ENCODE assay signal across 14 mouse cellular contexts in genomic region chr16:38434295-38434795, GRCm38 (mm10). TPM values are rescaled to one million over a fixed set of nuclear protein-coding genes. Genes with fewer than 3 reads are reported as not detected.
"Had no signal": no experiment of that assay in that cellular context is flagged by ENCODE, and none has a peak within 500 bp of the region (broad histone marks: within the 10 kb centered on the region; RNA-seq: fewer than 3 reads in every experiment).

No protein-coding gene starts in this region.

- H3K4me1 ChIP-seq: midbrain, embryonic 15.5 days; neural tube, embryonic 12.5 days had no signal

- ATAC-seq: lung, postnatal 0 days; midbrain, embryonic 15.5 days had no signal

- H3K4me2 ChIP-seq: limb, embryonic 13.5 days; liver, embryonic 11.5 days; liver, embryonic 15.5 days; midbrain, embryonic 15.5 days; neural tube, embryonic 12.5 days had no signal

- H3K27me3 ChIP-seq: limb, embryonic 13.5 days; liver, embryonic 15.5 days; midbrain, embryonic 15.5 days; neural tube, embryonic 12.5 days had no signal

- H3K4me3 ChIP-seq: limb, embryonic 13.5 days; liver, embryonic 15.5 days; midbrain, embryonic 15.5 days; neural tube, embryonic 12.5 days had no signal

- H3K36me3 ChIP-seq: limb, embryonic 13.5 days; liver, embryonic 15.5 days; midbrain, embryonic 15.5 days; neural tube, embryonic 12.5 days had no signal

- H3K27ac ChIP-seq: limb, embryonic 13.5 days; midbrain, embryonic 15.5 days; neural tube, embryonic 12.5 days; stomach, postnatal 0 days had no signal

- H3K9ac ChIP-seq: limb, embryonic 13.5 days; liver, embryonic 15.5 days; midbrain, embryonic 15.5 days; neural tube, embryonic 12.5 days had no signal

- DNase-seq: kidney, postnatal 10 days; left cerebral cortex, postnatal 4 days; lung, adult 2 months; lung, postnatal 36 days; thymus, postnatal 4 days had no signal

- H3K9me3 ChIP-seq: limb, embryonic 13.5 days; liver, embryonic 15.5 days; midbrain, embryonic 15.5 days; neural tube, embryonic 12.5 days had no signal

RNA-seq across cellular contexts. Expression of gene Pla1a, which starts 1.4 kb away (rescaled TPM):
- total RNA-seq: megakaryocyte progenitor cell, adult 5-6 weeks; monocyte, adult 5-6 weeks had no signal
